Mouse (Mus musculus) hindbrain, embryonic 11.5 days (tissue): ENCODE data around the gene Tbrg4. TPM values are rescaled to one million over a fixed set of nuclear protein-coding genes. Genes with fewer than 3 reads are reported as not detected.
A peak's percentile ranks its signal among the peaks of the same experiment; 100 is the strongest.
"Not testable (repeated sequence)": the region's sequence is repeated elsewhere in the genome, so short reads cannot be mapped to it uniquely, and the experiment has no call there.

Source experiments
- ATAC-seq: fragments of 200-750 bp; cut with Nextera tagmentation; 2 replicates; pipeline ENCODE4 v1.8.0; 2017; ENCODE audit warnings: mild to moderate bottlenecking, moderate TSS enrichment, moderate library complexity; ENCODE audit not compliant: low FRiP score
- DNase-seq: peaks from one replicate; pipeline ENCODE4 v3.0.0-alpha.2; 2015; ENCODE audit warnings: low spot score
- H3K27ac ChIP-seq: fragments of 300-500 bp; sonication (generic); 2 replicates; pipeline ENCODE4 v1.5.1; 2014; ENCODE audit warnings: mild to moderate bottlenecking, low read depth, low read length
- H3K27me3 ChIP-seq: fragments of 300-500 bp; sonication (generic); 2 replicates; pipeline ENCODE4 v1.6.1; 2014; ENCODE audit warnings: mild to moderate bottlenecking, low read length, moderate library complexity, mixed read lengths; ENCODE audit not compliant: control insufficient read depth, insufficient read depth
- H3K36me3 ChIP-seq: fragments of 300-500 bp; sonication (generic); 2 replicates; pipeline ENCODE4 v1.6.1; 2014; ENCODE audit warnings: mild to moderate bottlenecking, low read length, moderate library complexity, mixed read lengths; ENCODE audit not compliant: control insufficient read depth, insufficient read depth
- H3K4me1 ChIP-seq: fragments of 300-500 bp; sonication (generic); replicated peaks from 2 replicates; pipeline ENCODE4 v1.6.1; 2014; ENCODE audit warnings: low read length, mixed read lengths; ENCODE audit not compliant: control insufficient read depth, insufficient read depth
- H3K4me2 ChIP-seq: fragments of 300-500 bp; sonication (generic); replicated peaks from 2 replicates; pipeline ENCODE4 v1.6.1; 2014; ENCODE audit warnings: mild to moderate bottlenecking, low read depth, low read length
- H3K4me3 ChIP-seq: fragments of 300-500 bp; sonication (generic); 2 replicates; pipeline ENCODE4 v1.5.1; 2014; ENCODE audit warnings: low read depth, low read length
- H3K9ac ChIP-seq: fragments of 300-500 bp; sonication (generic); 2 replicates; pipeline ENCODE4 v1.6.1; 2014; ENCODE audit warnings: low read depth, low read length
- H3K9me3 ChIP-seq: fragments of 300-500 bp; sonication (generic); 2 replicates; pipeline ENCODE4 v1.6.1; 2016; ENCODE audit warnings: low read length; ENCODE audit not compliant: control insufficient read depth
- WGBS: fragments of 180-500 bp; shearing (Covaris S2); extraction: QIAGEN DNeasy Blood & Tissue Kit; methylation state at CpG from one replicate; pipeline ENCODE4 v1.1.7; 2014; 5-methylcytosine and 5-hydroxymethylcytosine counted together
- polyA plus RNA-seq: library from polyadenylated mRNA; unstranded; fragments of >200 nt; fragmentation: Nextera tagmentation; extraction: Ambion mirVana; gene quantifications from 2 replicates; pipeline ENCODE4 v1.2.1, GENCODE M21; 2014

The Tbrg4 gene
- polyA plus RNA-seq, 1 experiment from 2014 or later, result 31.8 TPM

DNA sequence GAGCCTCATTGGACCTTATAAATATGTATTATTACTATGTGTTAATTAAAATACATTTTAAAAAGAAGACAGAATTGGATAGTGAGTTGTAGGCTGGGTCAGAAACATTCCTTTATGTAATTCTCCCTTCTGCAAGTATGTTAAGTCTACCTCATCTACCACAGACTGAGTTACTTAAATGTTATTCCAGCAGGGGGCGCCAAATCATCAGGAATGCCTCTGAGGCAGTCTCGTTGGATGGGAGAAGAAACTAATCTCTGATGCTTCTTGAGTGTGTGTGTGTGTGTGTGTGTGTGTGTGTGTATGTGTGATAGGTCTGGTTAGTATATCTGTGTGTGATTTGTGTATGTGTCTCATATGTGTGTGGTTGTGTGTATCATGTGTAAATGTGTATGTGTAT lies 29.0 kb upstream of the Tbrg4 start:
- no peaks in the 10 kb centered on the region for H3K36me3 ChIP-seq
- no peaks in the 10 kb centered on the region for H3K4me1 ChIP-seq
- no peaks in the 10 kb centered on the region for H3K27me3 ChIP-seq
- H3K4me2 ChIP-seq, result no peak overlapping the region
- 5% methylated on average over 2 of the region's 2 CpGs for WGBS
- ATAC-seq (peak; percentile 46), DNase-seq (peak; percentile 94)
- H3K4me3 ChIP-seq, result no peak overlapping the region
- H3K9me3 ChIP-seq, result no peaks in the 10 kb centered on the region
- no peak overlapping the region for H3K9ac ChIP-seq
- no peak overlapping the region for H3K27ac ChIP-seq

DNA sequence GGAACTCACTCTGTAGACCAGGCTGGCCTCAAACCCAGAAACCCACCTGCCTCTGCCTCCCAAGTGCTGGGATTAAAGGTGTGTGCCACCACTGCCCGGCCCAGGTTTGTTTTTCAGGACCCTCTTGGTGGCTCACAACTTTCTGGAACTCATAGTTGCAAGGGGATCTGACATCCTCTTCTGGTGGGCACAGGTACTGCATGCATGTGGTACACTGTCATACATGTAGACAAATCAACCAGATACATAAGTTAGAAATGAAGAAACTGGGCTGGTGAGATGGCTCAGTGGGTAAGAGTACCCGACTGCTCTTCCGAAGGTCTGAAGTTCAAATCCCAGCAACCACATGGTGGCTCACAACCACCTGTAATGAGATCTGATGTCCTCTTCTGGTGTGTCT lies 27.1 kb upstream of the Tbrg4 start:
- not testable (repeated sequence) for H3K4me1 ChIP-seq, H3K27me3 ChIP-seq, H3K36me3 ChIP-seq, DNase-seq, H3K9me3 ChIP-seq, H3K4me3 ChIP-seq, H3K4me2 ChIP-seq, ATAC-seq, H3K9ac ChIP-seq, H3K27ac ChIP-seq
- 75% methylated on average over 3 of the region's 3 CpGs for WGBS

DNA sequence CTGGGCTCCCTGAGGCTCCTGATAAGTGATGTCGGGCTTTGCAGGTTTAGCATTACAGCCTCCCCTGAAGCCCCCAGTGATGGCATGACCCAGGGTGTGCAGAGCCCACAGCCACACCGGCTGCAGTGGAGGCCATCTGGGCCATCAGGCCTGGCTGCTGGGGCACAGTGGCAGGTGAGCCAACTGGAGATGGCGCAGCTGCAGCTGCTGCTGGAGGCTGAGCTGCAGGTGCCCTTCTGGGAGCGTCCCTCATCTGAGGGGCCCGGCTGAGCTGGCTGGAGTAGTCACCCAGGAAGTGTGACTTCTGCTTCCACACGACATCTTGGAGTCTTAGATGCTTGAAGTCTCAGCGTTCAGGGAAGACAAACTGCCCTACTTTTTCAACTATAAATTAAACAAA lies 24.7 kb upstream of the Tbrg4 start:
- Histone ChIP-seq H3K36me3 (no peaks in the 10 kb centered on the region), H3K27me3 (no peaks in the 10 kb centered on the region), H3K9me3 (no peaks in the 10 kb centered on the region), H3K27ac (no peak overlapping the region), H3K9ac (no peak overlapping the region), H3K4me2 (no peak overlapping the region), H3K4me1 (no peaks in the 10 kb centered on the region), H3K4me3 (no peak overlapping the region)
- ATAC-seq (no peak), DNase-seq (no peak)
- 63% methylated on average over 7 of the region's 7 CpGs for WGBS

DNA sequence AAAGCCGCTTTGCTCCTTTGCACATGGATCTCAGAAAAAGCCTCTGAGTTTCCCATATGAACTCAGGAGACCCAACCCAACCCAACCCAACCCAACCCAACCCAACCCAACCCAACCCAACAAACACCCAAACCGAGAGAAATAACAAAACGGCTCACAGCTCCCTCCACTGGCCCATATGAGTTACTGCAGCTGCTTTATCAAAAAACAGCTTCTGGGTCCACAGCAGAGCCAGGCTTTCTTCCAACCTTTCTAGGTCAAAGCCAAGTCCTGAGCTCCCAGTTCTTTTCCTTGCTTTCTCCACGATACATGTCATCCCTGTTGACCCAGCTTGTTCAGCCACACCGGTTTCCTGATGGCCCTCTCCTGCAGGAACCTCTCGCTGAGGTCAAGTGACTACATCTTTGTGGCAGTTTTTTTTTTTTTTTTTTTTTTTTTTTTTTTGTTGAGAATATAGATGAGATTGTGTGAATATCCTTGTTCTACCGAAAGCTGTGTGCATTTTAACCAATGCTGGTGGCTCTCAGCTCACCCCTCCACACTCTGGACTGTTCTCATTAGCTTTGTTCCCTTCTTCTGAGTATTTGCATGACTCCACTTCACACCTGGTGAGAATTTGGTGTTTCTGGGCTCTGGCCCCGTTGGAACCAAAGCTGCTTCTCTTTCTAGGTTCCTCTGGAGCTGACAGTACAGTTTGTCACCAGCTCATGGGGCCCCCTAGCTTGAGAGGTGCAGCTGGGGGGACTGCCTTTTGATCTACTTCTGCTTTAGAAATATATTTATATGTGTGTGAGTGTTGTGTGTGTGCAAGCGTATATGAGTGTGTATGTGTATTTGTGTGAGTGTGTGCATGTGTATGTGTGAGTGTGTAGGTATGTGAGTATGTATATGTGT lies 22.2 kb upstream of the Tbrg4 start:
- Histone ChIP-seq H3K9ac (no peak overlapping the region), H3K27me3 (no peaks in the 10 kb centered on the region), H3K4me1 (no peaks in the 10 kb centered on the region), H3K27ac (no peak overlapping the region), H3K4me3 (no peak overlapping the region), H3K4me2 (no peak overlapping the region), H3K36me3 (no peaks in the 10 kb centered on the region), H3K9me3 (no peaks in the 10 kb centered on the region)
- 65% methylated on average over 9 of the region's 9 CpGs for WGBS
- ATAC-seq (no peak), DNase-seq (no peak)

DNA sequence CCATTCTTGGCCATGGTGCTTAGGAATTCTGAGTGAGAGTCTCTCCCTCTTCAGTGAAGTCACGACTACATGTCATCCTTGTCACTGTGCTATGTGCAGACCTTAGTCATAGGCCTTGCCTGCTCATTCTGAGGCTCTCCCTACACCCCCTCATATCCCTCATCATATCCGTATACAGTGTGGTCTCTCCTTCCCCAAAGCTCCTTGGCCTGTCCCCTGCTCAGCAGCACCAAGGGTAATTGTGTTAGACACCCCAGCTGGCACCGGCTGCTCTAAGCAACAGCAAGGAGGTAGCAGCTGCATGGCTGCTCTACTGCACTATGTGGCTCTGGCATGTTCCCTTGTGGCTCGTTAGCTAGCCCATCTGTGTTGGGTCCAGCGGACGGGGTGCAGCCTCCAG lies 18.7 kb upstream of the Tbrg4 start:
- no peak; the same call in 1 of the 2 replicates for ATAC-seq
- Histone ChIP-seq H3K27ac (no peak overlapping the region), H3K36me3 (no peaks in the 10 kb centered on the region), H3K27me3 (no peaks in the 10 kb centered on the region), H3K9ac (no peak overlapping the region), H3K4me2 (no peak overlapping the region), H3K4me1 (no peaks in the 10 kb centered on the region), H3K4me3 (no peak overlapping the region), H3K9me3 (no peaks in the 10 kb centered on the region)
- 73% methylated on average over 6 of the region's 6 CpGs for WGBS
- no peak for DNase-seq

DNA sequence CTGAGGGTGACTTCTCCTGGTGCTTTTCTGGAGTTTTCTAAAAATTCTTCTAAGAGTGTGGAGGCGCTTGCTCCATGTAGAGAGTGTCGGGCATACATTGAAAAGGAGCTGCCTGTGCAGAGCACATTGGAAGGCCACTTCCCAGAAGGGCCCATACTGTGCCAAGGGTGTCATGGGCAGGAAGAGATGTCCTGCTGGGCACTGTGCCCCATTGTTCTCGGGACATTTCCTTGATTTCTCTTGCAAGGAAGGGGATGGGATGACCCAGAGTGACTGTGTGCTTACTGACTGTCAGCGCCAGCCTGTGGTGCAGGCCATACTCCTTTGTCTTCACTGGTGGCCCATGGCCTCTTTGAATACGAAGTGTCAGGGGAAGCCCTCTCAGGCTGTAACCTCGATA lies 13.2 kb upstream of the Tbrg4 start:
- no peak overlapping the region for H3K4me3 ChIP-seq
- H3K9ac ChIP-seq, result no peak overlapping the region
- H3K27me3 ChIP-seq, result no peaks in the 10 kb centered on the region
- no peaks in the 10 kb centered on the region for H3K9me3 ChIP-seq
- H3K4me1 ChIP-seq, result no peaks in the 10 kb centered on the region
- 76% methylated on average over 6 of the region's 6 CpGs for WGBS
- H3K36me3 ChIP-seq, result no peaks in the 10 kb centered on the region
- no peak for DNase-seq
- no peak for ATAC-seq
- H3K4me2 ChIP-seq, result no peak overlapping the region
- H3K27ac ChIP-seq, result no peak overlapping the region

DNA sequence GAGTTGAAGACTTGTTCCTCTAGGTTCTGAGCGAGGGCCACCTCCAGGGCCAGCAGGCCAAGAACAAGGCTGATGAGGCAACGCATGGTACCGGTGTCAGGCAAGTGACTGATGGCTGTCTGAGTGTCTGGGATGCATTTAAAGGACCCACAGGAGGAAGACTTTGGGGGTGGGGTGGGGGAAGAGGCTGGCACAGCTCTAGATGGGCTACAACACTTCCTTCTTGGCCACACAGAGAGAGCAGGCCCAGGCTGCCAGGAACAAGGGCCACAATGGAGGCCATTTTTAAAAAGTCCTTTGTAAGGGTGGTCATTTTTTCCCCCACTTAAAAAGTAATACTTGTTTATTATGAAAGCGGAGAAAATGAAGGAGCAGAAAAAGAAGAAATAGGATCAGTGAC lies 12.7 kb upstream of the Tbrg4 start, which contains the start of gene Wap:
TSS of gene Wap (minus strand) at position 101 of the 400 bp plus-strand sequence.
- Histone ChIP-seq H3K4me3 (no peak within 1 kb of the TSS), H3K27ac (no peak within 1 kb of the TSS), H3K9me3 (no peaks in the 10 kb centered on the region), H3K9ac (no peak within 1 kb of the TSS), H3K27me3 (no peaks in the 10 kb centered on the region), H3K36me3 (no peaks in the 10 kb centered on the region), H3K4me2 (no peak within 1 kb of the TSS), H3K4me1 (no peaks in the 10 kb centered on the region)
- no peak for DNase-seq
- no peak for ATAC-seq
- WGBS, result 85% methylated on average over 4 of the region's 4 CpGs

DNA sequence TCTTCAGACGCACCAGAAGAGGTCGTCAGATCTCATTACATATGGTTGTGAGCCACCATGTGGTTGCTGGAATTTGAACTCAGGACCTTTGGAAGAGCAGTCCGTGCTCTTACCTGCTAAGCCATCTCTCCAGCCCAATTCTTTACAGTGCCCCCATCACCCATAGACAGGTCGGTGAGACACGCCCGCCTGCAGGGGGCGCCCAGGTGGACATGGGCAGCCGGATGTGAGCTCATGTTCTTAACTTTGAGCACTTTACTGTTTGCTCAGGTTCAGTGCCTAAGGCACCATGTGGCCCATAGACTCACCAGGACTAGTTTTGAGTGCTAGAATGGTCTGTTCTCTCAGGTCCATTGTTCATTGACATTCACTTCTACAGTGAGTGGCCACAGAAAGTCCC lies 10.3 kb upstream of the Tbrg4 start:
- Histone ChIP-seq H3K9ac (no peak overlapping the region), H3K9me3 (no peaks in the 10 kb centered on the region), H3K27ac (no peak overlapping the region), H3K4me1 (no peaks in the 10 kb centered on the region), H3K4me3 (no peak overlapping the region), H3K27me3 (no peaks in the 10 kb centered on the region), H3K4me2 (no peak overlapping the region), H3K36me3 (no peaks in the 10 kb centered on the region)
- 66% methylated on average over 8 of the region's 8 CpGs for WGBS
- DNase-seq, result no peak
- no peak for ATAC-seq

DNA sequence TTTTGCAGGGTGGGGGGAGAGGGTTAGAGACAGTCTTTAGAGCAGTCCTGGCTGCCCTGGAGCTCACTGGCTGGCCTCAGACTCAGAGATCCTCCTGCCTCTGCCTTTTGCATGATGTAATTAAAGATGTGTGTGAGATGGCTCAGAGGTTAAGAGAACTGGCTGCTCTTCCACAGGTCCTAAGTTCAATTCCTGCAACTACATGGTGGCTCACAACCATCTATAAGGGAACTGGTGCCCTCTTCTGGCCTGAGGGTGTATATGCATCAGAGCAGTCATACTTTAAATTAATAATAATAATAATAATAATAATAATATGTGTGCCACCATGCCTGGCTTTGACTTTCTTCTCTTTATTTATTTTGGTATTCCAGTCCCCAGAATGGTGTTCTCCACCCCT lies 3.8 kb upstream of the Tbrg4 start:
- DNase-seq, result peak; percentile 18
- H3K4me3 ChIP-seq, result no peak overlapping the region
- no peak for ATAC-seq
- no peaks in the 10 kb centered on the region for H3K27me3 ChIP-seq
- H3K36me3 ChIP-seq, result no peaks in the 10 kb centered on the region
- H3K4me2 ChIP-seq, result no peak overlapping the region
- no peaks in the 10 kb centered on the region for H3K9me3 ChIP-seq
- H3K9ac ChIP-seq, result no peak overlapping the region
- no peaks in the 10 kb centered on the region; the same call in 1 of the 2 replicates for H3K4me1 ChIP-seq
- H3K27ac ChIP-seq, result no peak overlapping the region
